Mouse (Mus musculus): Measurements from ENCODE around the gene Cldn16. TPM values are rescaled to one million over a fixed set of nuclear protein-coding genes. Genes with fewer than 3 reads are reported as not detected.

Gene Cldn16
- total RNA-seq, 2 experiments from 2014 or later: 2.4 TPM; not detected in 1

Other genes starting within 250 kb of the Cldn16 start
- gene Cldn1, start 91.3 kb upstream of the Cldn16 start, total RNA-seq (2021): 10 to 100 TPM; 29.5 to 42.3 TPM
- gene Tmem207, start 63.6 kb downstream of the Cldn16 start, total RNA-seq (2021): not detected
- gene Il1rap, start 118.6 kb downstream of the Cldn16 start, total RNA-seq (2021): 10 to 100 TPM; 14.4 to 18.8 TPM

All from adrenal gland, postnatal 4 days (tissue).